Mouse (Mus musculus) frontal cortex, adult 2 months (tissue): ENCODE data around the gene Irf3. TPM values are rescaled to one million over a fixed set of nuclear protein-coding genes. Genes with fewer than 3 reads are reported as not detected.

Experiments
- polyA plus RNA-seq: library from polyadenylated mRNA; depleted of rRNA; stranded (reverse); fragments of >200 nt; gene quantifications from 2 replicates; pipeline ENCODE4 v1.2.3, GENCODE M21; 2012; rRNA removed

Irf3 gene
- polyA plus RNA-seq, 1 experiment: 88.6 TPM

Other genes with a start within 250 kb of the Irf3 start
- 33.9 and 38.2 TPM in 2 replicates for gene Vrk3, start 249.2 kb upstream of the Irf3 start, polyA plus RNA-seq
- gene Zfp473, start 246.6 kb upstream of the Irf3 start, polyA plus RNA-seq: 0.55 and 0.62 TPM in 2 replicates
- 29.1 and 29.3 TPM in 2 replicates for gene Nup62, start 181.6 kb upstream of the Irf3 start, polyA plus RNA-seq
- 1.3 and 2.2 TPM in 2 replicates for gene Il4i1, start 181.3 kb upstream of the Irf3 start, polyA plus RNA-seq
- 24.2 and 35.6 TPM in 2 replicates for gene Atf5, start 181.0 kb upstream of the Irf3 start, polyA plus RNA-seq
- 87.0 and 108 TPM in 2 replicates for gene Akt1s1, start 148.7 kb upstream of the Irf3 start, polyA plus RNA-seq
- gene Tbc1d17, start 148.6 kb upstream of the Irf3 start, polyA plus RNA-seq: 84.3 and 106 TPM in 2 replicates
- gene Pnkp, start 140.5 kb upstream of the Irf3 start, polyA plus RNA-seq: 42.3 and 44.9 TPM in 2 replicates
- gene Ptov1, start 127.9 kb upstream of the Irf3 start, polyA plus RNA-seq: 408 and 469 TPM in 2 replicates
- 123 and 130 TPM in 2 replicates for gene Med25, start 104.9 kb upstream of the Irf3 start, polyA plus RNA-seq
- 30.4 and 32.4 TPM in 2 replicates for gene Fuz, start 101.6 kb upstream of the Irf3 start, polyA plus RNA-seq
- 216 and 254 TPM in 2 replicates for gene Ap2a1, start 68.2 kb upstream of the Irf3 start, polyA plus RNA-seq
- gene Tsks, start 54.4 kb upstream of the Irf3 start, polyA plus RNA-seq: 1.4 TPM in 2 replicates
- gene Cpt1c, start 22.8 kb upstream of the Irf3 start, polyA plus RNA-seq: 151 TPM in 2 replicates
- 217 and 232 TPM in 2 replicates for gene Prmt1, start 11.1 kb upstream of the Irf3 start, polyA plus RNA-seq
- 5.4 and 5.9 TPM in 2 replicates for gene Bcl2l12, start 1.1 kb downstream of the Irf3 start, polyA plus RNA-seq
- gene Scaf1, start 18.7 kb downstream of the Irf3 start, polyA plus RNA-seq: 126 and 127 TPM in 2 replicates
- gene Rras, start 20.3 kb downstream of the Irf3 start, polyA plus RNA-seq: 27.6 and 32.5 TPM in 2 replicates
- 20.5 and 22.4 TPM in 2 replicates for gene Prr12, start 55.2 kb downstream of the Irf3 start, polyA plus RNA-seq
- gene Nosip, start 64.8 kb downstream of the Irf3 start, polyA plus RNA-seq: 81.7 and 86.5 TPM in 2 replicates
- 15.5 and 15.6 TPM in 2 replicates for gene Prrg2, start 65.0 kb downstream of the Irf3 start, polyA plus RNA-seq
- gene Rcn3, start 94.6 kb downstream of the Irf3 start, polyA plus RNA-seq: 13.4 and 16.9 TPM in 2 replicates
- gene Fcgrt, start 106.2 kb downstream of the Irf3 start, polyA plus RNA-seq: 34.0 and 34.2 TPM in 2 replicates
- gene Rps11, start 126.8 kb downstream of the Irf3 start, polyA plus RNA-seq: 383 and 419 TPM in 2 replicates
- 1,438 and 1,804 TPM in 2 replicates for gene Rpl13a, start 131.1 kb downstream of the Irf3 start, polyA plus RNA-seq
- 0.06 and 0.12 TPM in 2 replicates for gene Gm45713, start 138.6 kb downstream of the Irf3 start, polyA plus RNA-seq
- gene Flt3l, start 138.8 kb downstream of the Irf3 start, polyA plus RNA-seq: 25.2 and 29.6 TPM in 2 replicates
- 54.2 and 61.5 TPM in 2 replicates for gene Pih1d1, start 156.7 kb downstream of the Irf3 start, polyA plus RNA-seq
- 10.1 and 10.8 TPM in 2 replicates for gene Aldh16a1, start 156.9 kb downstream of the Irf3 start, polyA plus RNA-seq
- gene Slc17a7, start 166.3 kb downstream of the Irf3 start, polyA plus RNA-seq: 858 and 911 TPM in 2 replicates
- 0.96 and 3.7 TPM in 2 replicates for gene Gfy, start 181.9 kb downstream of the Irf3 start, polyA plus RNA-seq
- gene Pth2, start 183.3 kb downstream of the Irf3 start, polyA plus RNA-seq: 0.90 and 1.4 TPM in 2 replicates
- gene Ccdc155, start 207.2 kb downstream of the Irf3 start, polyA plus RNA-seq: 4.1 TPM in 2 replicates
- gene Dkkl1, start 214.5 kb downstream of the Irf3 start, polyA plus RNA-seq: 29.5 and 29.9 TPM in 2 replicates
- 6.0 and 9.6 TPM in 2 replicates for gene Tead2, start 218.1 kb downstream of the Irf3 start, polyA plus RNA-seq
- gene Cd37, start 241.5 kb downstream of the Irf3 start, polyA plus RNA-seq: 10.3 and 11.2 TPM in 2 replicates
- 1.1 and 1.2 TPM in 2 replicates for gene Slc6a16, start 243.4 kb downstream of the Irf3 start, polyA plus RNA-seq